Mouse (Mus musculus): ENCODE results near the gene Gm9767. TPM values are rescaled to one million over a fixed set of nuclear protein-coding genes. Genes with fewer than 3 reads are reported as not detected.

Gene Gm9767
- not detected for total RNA-seq (2023)

GRCm38 (mm10) chr10:26077671-26078481 is at the start of gene Gm9767:
Gene Gm9767 (plus strand): TSS chr10:26078255.

GRCm38 (mm10) chr10:26078521-26079142 is 577 bp downstream of the Gm9767 start, which contains the start of gene Tmem200a:
Gene Tmem200a (minus strand): TSS chr10:26079052.

Other genes starting within 250 kb of the Gm9767 start
- gene Tmem200a, start 797 bp downstream of the Gm9767 start, total RNA-seq (2023) = under 1 TPM in 1 of 2 experiments, not detected in 1; 0.18 TPM
- 10 to 100 TPM in 1 of 2 experiments, 1 to 10 TPM in 1; 9.2 to 11.1 TPM for gene Samd3, start 151.5 kb downstream of the Gm9767 start, total RNA-seq (2023)